Mouse (Mus musculus): Measurements from ENCODE around the gene Olfr1086.
"Not testable (repeated sequence)": the region's sequence is repeated elsewhere in the genome, so short reads cannot be mapped to it uniquely, and the experiment has no call there.

The Olfr1086 gene

DNA sequence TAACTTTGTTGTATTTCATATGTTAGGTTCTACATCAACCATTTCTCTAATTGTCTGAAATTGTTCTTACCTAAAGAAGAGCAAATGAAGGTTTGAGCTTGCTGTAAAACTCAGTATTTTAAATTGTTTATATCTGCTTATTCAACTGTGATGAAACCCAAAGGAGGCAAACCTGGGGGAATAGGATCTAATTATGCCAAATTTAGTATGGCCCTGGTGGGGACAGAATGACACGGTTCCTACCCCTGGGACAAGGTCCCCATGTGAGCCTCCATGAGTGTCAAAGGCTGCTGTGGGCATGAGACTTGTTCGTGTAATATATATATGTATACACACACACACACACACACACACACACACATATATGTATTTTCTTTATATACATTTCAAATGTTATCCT is at the start of gene Olfr1086:
Gene Olfr1086 (minus strand): TSS at position 101 of the 400 bp plus-strand sequence.
- no peak for DNase-seq (ENCODE audit: low read depth, low spot score)

DNA sequence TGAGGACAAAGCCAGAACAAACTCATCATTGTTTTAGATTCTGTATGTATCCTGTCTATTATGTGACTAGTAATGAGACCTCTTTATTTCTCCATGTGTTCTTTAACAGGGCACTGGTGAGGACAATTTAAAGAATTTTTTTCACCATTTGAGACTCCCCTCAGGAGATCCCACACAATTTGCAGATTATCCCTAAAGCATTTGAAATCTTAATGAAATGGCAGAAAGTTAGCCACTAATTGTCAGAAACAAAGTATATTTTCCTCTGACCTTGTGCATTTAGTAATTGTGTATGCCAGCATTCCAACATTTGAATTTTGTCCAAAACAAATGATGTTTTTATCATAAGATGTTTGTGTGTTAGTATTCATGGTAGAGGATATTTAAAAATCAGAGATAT is 18.4 kb upstream of the Olfr1086 start, which contains the start of gene Olfr1087:
Gene Olfr1087 (minus strand): TSS at position 101 of the 400 bp plus-strand sequence.
- no peak for DNase-seq (ENCODE audit: low read depth, low spot score)

DNA sequence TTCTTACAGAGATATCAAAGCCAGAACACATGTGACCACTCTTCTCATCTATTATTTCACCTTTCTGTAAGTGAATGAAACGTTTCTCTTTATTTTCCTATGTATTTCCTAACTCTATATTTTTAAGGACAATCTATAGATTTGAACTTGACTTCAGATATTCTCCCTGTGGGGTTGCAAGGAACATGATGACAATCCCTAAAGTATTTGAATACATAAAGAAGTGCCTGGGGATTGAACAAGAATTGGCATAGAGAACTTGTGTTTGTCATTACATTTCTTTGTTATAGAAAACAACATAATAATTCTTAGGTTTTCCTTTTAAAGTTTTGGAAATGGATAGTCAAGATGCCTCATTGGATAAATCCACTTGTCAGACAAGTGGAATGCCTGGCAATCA is 18.0 kb downstream of the Olfr1086 start, which contains the start of gene Olfr1085:
Gene Olfr1085 (minus strand): TSS at position 101 of the 400 bp plus-strand sequence.
- no peak for DNase-seq (ENCODE audit: low read depth, low spot score)

- DNase-seq (ENCODE audit: low read depth, low spot score) = not testable (repeated sequence)
Measured at GRCm38 (mm10) chr2:86639625-86640024, 40.3 kb downstream of the Olfr1086 start, which contains the start of gene Olfr1084. Olfr1084 (minus strand) TSS chr2:86639725.
